Mouse (Mus musculus) spleen, adult 12 weeks (tissue): ENCODE data around the gene Lingo4.

Experiments
- DNase-seq: peaks from one replicate; pipeline ENCODE4 v3.0.0; 2022; ENCODE audit warnings: low spot score

Lingo4 gene

DNA sequence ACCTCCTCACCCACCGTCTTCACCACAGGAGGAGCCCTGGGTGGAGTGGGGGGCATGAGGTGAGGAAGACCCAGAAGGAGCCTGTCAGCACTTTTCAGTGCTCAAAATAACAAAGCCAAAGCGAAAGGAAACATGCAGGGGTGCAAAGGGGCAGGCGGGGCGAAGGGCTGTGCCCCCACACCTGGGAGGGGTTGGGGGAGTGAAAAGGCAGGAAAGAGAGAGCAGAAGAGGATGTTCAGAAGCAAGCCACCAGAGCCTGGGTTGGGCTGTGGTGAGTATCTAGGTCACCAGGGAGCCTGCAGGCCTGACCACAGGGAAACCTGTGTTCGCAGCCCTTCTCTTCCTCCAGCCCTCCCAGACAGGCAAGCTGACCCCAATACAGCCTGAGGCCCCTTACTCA lies 10.3 kb upstream of the Lingo4 start:
- no peak for DNase-seq

- no peak for DNase-seq
These were observed 8.9 kb upstream of the Lingo4 start for GRCm38 (mm10) chr3:94389420-94389819.

GRCm38 (mm10) chr3:94391001-94391400 lies 7.3 kb upstream of the Lingo4 start:
- DNase-seq: no peak

DNA sequence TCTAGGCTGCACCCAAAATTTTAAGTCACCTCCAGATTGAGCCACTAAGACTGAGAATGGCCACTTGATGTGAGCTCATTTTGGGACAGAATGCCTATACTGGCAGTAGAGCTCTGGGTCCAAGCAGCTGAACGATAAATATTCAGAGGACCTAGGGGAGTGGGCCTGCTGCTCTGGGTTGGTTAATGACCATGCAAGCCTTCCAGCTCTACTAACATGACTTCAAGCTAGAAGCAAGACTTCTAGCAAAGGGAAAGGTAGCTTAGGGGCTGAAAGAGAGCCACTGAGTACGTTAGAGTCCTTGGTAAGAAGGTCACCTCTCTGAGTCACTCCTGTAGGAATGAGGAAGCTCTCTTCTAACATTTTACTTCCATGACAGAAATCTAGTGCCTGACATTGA lies 6.2 kb upstream of the Lingo4 start:
- DNase-seq: no peak

- DNase-seq: no peak
These were observed 5.3 kb upstream of the Lingo4 start for GRCm38 (mm10) chr3:94393049-94393448.

DNA sequence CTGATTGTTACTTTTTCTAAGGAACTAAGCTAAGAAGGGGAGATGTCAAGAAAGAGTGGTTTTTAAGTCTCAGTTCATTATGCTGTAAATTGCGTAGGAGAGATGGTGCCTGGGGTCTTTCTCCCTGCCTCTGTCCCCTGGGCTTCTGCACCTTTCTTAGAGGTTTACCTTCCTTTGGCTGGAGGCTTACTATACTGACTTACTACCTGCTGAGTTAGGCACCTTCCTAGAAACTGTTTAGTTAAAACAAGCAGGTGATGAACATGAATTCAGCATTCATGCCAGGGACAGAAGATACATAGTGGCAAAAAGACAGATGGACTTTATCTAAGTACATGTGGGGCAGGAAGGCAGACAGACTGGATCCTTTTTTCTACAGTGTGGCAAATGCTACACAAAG lies 2.0 kb upstream of the Lingo4 start:
- no peak for DNase-seq

DNA sequence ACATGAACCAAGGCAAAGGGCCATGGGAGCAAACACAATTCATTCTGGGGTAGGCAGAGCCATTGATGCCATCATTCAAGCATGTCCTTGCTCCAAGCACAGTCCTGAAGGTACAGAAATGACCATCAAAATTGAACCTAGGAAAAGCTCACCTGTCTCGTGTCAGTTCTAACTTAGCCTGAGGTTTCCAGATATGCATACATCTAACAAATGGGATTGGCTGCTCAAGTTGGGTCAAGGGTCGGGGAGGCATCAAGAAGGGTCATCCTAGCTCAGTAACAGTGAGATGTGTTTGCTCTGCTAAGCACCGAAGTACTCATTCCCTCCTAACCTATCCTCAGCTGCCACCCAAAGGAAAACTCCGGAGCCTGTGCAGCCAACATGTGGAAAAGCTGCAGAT lies 1.5 kb upstream of the Lingo4 start:
- DNase-seq: no peak

DNA sequence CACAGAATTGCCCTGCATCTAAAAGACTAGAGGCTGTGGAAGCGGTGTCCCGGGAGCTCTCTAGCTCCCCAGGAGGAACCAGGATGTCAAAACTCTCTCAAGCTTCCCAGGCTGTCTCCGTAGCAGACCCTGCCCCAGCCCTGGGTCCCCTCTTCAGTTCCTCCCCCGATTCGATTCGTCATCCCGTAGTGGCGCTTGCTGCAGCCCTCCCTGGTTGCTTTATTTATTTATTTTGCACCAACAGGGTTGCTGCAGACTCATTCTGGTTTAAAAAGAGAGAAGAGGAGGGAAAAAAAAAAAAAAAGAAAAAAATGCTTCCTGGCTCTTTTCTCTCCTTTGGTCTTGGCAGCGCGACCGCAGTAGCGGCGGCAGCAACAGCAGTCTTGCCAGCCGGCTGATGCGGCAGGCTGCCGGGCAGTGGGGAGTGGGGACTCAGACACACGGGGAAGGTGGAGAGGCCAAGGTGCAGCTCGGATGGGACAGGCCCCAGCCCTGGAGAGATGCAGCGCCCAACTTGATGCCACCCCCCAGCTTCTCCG lies 695 bp downstream of the Lingo4 start:
- no peak for DNase-seq

DNA sequence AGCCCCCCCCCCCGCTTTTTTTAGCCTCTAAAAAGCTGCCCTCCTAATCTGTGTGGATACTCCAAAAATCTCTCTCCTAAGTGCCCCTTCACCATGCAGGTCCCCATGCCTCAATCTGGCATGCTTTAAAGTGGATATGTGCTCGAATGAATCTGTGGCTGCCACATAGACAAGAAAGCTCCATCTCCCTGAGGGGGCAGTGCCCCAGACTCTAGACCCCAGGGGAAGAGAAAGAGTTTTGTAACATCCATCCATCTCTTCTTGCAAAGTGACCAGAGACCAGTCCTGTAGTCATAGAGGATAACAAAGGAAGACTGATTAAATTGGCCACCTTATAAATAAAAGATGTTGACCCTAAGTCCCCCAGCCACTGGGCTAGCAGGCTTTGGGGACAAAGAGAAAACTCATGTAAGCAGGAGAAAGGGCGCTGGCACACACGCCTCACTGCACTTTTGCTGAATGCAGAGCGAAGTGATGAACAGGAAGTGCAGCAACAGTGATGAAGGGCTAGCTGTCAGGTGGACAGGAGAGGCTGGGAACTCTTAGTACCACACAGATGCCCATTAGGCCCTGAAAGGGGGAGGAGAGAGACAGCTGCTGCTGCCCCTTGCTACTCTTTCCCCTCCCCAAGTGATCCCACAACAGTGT lies 1.5 kb downstream of the Lingo4 start:
- no peak for DNase-seq

DNA sequence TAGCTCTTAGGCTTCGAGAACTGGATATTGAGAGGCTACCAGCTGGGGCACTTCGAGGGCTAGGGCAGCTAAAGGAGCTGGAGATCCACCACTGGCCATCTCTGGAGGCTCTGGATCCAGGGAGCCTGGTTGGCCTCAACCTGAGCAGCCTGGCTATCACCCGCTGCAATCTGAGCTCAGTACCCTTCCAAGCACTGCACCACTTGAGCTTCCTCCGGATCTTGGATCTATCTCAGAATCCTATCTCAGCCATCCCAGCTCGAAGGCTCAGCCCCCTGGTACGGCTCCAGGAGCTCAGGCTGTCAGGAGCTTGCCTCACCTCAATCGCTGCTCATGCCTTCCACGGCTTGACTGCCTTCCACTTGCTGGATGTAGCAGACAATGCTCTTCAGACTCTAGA lies 4.1 kb downstream of the Lingo4 start:
- DNase-seq: no peak

GRCm38 (mm10) chr3:94404366-94405054 lies 6.2 kb downstream of the Lingo4 start:
- no peak for DNase-seq

- no peak for DNase-seq
These were observed 7.2 kb downstream of the Lingo4 start for GRCm38 (mm10) chr3:94405561-94405960.

DNA sequence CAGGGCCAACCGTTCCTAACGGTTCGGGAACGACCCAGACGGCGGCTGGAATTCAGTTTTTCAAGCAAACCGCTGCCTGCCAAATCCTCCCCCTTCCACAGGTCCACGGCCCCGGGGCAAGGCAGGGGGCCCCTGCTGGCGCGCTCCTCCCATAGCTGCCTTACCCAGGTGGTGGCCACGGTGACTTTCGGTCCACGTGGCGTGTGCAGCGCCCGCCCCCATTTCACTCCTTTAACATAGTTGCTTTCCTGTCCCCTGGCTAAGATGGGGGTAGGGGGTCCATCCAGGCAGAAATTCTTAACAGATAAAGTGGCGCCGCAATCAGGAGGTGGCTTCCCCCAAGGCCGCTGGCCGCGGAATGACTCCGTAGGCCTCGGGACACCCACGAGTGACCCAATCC lies 14.2 kb downstream of the Lingo4 start:
- no peak for DNase-seq

- DNase-seq: peak; percentile 80
These were observed 14.8 kb downstream of the Lingo4 start, which contains the start of gene Tdrkh for GRCm38 (mm10) chr3:94413031-94413679. TSS of gene Tdrkh (plus strand) at chr3:94413273.

- no peak for DNase-seq
These were observed 32.7 kb downstream of the Lingo4 start for GRCm38 (mm10) chr3:94430980-94431379.

GRCm38 (mm10) chr3:94434305-94434704 lies 36.0 kb downstream of the Lingo4 start:
- DNase-seq: no peak

- DNase-seq: no peak
These were observed 38.1 kb downstream of the Lingo4 start for GRCm38 (mm10) chr3:94436420-94436819.

DNA sequence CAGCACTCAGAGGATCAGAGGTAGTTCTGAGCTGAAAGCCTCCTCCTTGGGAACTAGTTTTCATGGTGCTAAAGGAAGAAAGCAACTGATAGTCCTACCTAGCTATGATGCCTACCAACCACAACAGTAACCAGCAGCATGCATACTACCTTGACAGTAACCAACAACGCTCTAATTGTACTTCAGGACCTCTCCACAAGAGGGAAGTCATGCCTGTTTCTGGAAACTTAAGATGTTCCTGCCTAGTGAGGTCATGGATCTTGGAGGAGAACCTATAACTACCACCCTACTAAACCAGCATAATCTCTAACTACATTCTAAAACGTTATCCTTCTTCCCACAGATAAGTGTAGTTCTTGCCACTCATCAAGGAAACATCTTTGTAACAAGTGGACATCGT lies 42.9 kb downstream of the Lingo4 start:
- no peak for DNase-seq

DNA sequence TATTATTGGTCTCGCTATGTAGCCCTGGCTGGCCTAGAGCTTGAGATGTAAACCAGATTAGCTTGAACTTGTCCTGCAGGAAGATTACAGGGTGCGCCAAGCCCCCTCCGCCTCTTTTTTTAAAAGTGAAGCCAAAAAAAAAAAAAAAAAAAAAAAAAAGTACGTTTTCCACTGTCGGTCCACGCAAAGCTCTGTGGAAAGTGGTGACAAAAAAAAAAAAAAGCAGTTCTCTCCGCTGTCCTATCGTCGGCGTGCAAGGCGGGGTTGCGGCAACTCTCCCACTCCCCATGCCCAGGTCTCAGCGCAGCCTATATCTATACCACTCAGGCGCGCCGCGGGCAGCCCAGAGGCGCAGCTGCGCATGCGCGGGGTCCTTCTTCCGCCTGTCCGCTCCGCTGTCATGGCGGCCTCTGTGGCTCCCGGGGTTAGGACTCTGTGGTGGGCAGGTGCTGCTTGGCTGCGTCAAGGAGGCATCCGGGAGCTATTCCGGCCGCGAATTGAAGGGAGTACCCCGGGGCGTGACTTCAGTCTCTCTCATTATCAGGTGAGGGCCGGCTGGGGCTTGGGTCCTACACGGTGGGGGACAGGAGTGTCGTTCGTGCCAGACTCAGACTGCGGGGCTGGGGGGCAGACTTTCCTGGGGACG lies 44.8 kb downstream of the Lingo4 start, which contains the start of gene Mrpl9:
Gene Mrpl9, plus strand, starts transcription at position 368 of the 646 bp plus-strand sequence.
- peak; percentile 91 for DNase-seq

GRCm38 (mm10) chr3:94443597-94443964 lies 45.3 kb downstream of the Lingo4 start, which contains the start of gene Oaz3:
TSS of gene Oaz3 (minus strand) at chr3:94443915.
- no peak for DNase-seq

DNA sequence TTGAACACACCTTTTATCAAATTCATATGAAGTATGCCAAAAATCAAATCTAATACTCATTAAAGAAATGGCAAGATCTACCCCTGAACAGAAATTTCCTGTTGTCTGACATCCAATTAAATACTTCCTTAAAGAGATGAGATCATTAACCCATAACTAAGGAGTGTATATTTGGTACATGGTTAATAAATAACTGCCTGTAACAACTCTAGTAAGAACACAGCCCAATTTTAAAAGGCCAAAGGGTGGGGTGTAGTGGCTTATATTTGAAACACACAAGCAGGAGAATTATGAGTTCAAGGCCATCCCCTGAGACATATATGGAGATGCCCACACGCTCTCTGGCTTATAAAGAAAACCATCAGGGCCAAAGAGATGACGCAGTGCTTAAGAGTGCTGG lies 51.1 kb downstream of the Lingo4 start:
- no peak for DNase-seq
